Mouse (Mus musculus) liver, embryonic 14.5 days (tissue): ENCODE measurements around the gene Nrsn1.

Experiments used
- CTCF ChIP-seq: IDR thresholded peaks from 2 replicates; pipeline ENCODE4 v1.5.1; 2016; ENCODE audit warnings: antibody characterized with exemption, low read depth, control low read depth
- EP300 ChIP-seq: IDR thresholded peaks from 2 replicates; pipeline ENCODE4 v1.6.1; 2016; ENCODE audit warnings: antibody characterized with exemption, low read depth

- TF ChIP-seq CTCF (no peak), EP300 (no peak)
Measured at GRCm38 (mm10) chr13:25251893-25252292, 18.4 kb downstream of the Nrsn1 start.
